8 mouse cellular contexts compared by ENCODE assay signal in genomic region chr2:146745683-146746047, GRCm38 (mm10).
DNase-seq lines count a peak whose midpoint lies in the region; ATAC-seq and TF ChIP-seq lines count a peak whose summit lies in the region.
"Had no signal": no experiment of that assay in that cellular context is flagged by ENCODE, and none has a peak within 500 bp of the region (broad histone marks: within the 10 kb centered on the region; RNA-seq: fewer than 3 reads in every experiment).

No protein-coding gene starts in this region.

- peak; percentile 58 to 60 for DNase-seq in cerebellum, adult 2 months
- DNase-seq in midbrain, embryonic 14.5 days, result peak; percentile 82
- no peak for DNase-seq in ovary, postnatal 14 days (ENCODE audit: low spot score)
- DNase-seq in liver, postnatal 0 days, result no peak
- DNase-seq: liver, embryonic 13.5 days had no signal

- peak overlapping the region; percentile 71 for H3K4me3 ChIP-seq in cerebellum, adult 2 months (replicated peaks; ENCODE audit: insufficient read depth, low read depth, low read length)
- peak overlapping the region; percentile 18 for H3K4me3 ChIP-seq in embryonic facial prominence, embryonic 15.5 days (replicated peaks)
- H3K4me3 ChIP-seq in intestine, embryonic 15.5 days (replicated peaks), result no peak overlapping the region
- peak overlapping the region; percentile 33 for H3K4me3 ChIP-seq in midbrain, embryonic 14.5 days (replicated peaks; ENCODE audit: low read depth, low read length)
- H3K4me3 ChIP-seq in kidney, embryonic 16.5 days (ENCODE audit: low read length), result no peak overlapping the region
- H3K4me3 ChIP-seq in liver, postnatal 0 days (ENCODE audit: low read depth, low read length), result no peak overlapping the region
- H3K4me3 ChIP-seq: liver, embryonic 13.5 days had no signal

- H3K4me2 ChIP-seq in embryonic facial prominence, embryonic 15.5 days (replicated peaks), result peak overlapping the region; percentile 42
- H3K4me2 ChIP-seq in intestine, embryonic 15.5 days (replicated peaks), result peak overlapping the region; percentile 26
- peak overlapping the region; percentile 55 for H3K4me2 ChIP-seq in midbrain, embryonic 14.5 days (ENCODE audit: low read length)
- no peak overlapping the region for H3K4me2 ChIP-seq in kidney, embryonic 16.5 days (replicated peaks; ENCODE audit: low read depth, low read length)
- H3K4me2 ChIP-seq in liver, postnatal 0 days (ENCODE audit: low read depth, low read length), result no peak overlapping the region
- H3K4me2 ChIP-seq: liver, embryonic 13.5 days had no signal

- no peak for TF ChIP-seq CTCF in cerebellum, adult 2 months (IDR thresholded peaks at IDR 0.05; ENCODE audit: borderline replicate concordance, insufficient read depth, low read depth, low read length)
- no peak for TF ChIP-seq CTCF in liver, postnatal 0 days (IDR thresholded peaks at IDR 0.05; ENCODE audit: low read depth)

- H3K27me3 ChIP-seq in cerebellum, adult 2 months (ENCODE audit: control insufficient read depth, insufficient read depth, low read length), result no peaks in the 10 kb centered on the region
- H3K27me3 ChIP-seq in embryonic facial prominence, embryonic 15.5 days, result no peaks in the 10 kb centered on the region
- no peaks in the 10 kb centered on the region for H3K27me3 ChIP-seq in intestine, embryonic 15.5 days (replicated peaks)
- peaks cover 9% of the 10 kb centered on the region; the same call in 1 of the 2 replicates for H3K27me3 ChIP-seq in midbrain, embryonic 14.5 days (ENCODE audit: control insufficient read depth, insufficient read depth, low read length)
- no peaks in the 10 kb centered on the region for H3K27me3 ChIP-seq in kidney, embryonic 16.5 days (ENCODE audit: insufficient read depth, low read length)
- H3K27me3 ChIP-seq in liver, postnatal 0 days (ENCODE audit: insufficient read depth, low read length), result no peaks in the 10 kb centered on the region
- H3K27me3 ChIP-seq: liver, embryonic 13.5 days had no signal

- H3K9ac ChIP-seq in embryonic facial prominence, embryonic 15.5 days, result no peak overlapping the region
- H3K9ac ChIP-seq in intestine, embryonic 15.5 days, result no peak overlapping the region
- H3K9ac ChIP-seq in midbrain, embryonic 14.5 days (replicated peaks; ENCODE audit: low read length), result no peak overlapping the region; the same call in 1 of the 2 replicates
- no peak overlapping the region for H3K9ac ChIP-seq in kidney, embryonic 16.5 days (replicated peaks; ENCODE audit: low read length)
- H3K9ac ChIP-seq in liver, postnatal 0 days (replicated peaks), result no peak overlapping the region
- H3K9ac ChIP-seq: liver, embryonic 13.5 days had no signal

- no peaks in the 10 kb centered on the region for H3K9me3 ChIP-seq in embryonic facial prominence, embryonic 15.5 days (replicated peaks)
- H3K9me3 ChIP-seq in intestine, embryonic 15.5 days, result no peaks in the 10 kb centered on the region
- no peaks in the 10 kb centered on the region for H3K9me3 ChIP-seq in midbrain, embryonic 14.5 days (ENCODE audit: control insufficient read depth, low read length)
- no peaks in the 10 kb centered on the region for H3K9me3 ChIP-seq in kidney, embryonic 16.5 days (ENCODE audit: low read length)
- H3K9me3 ChIP-seq in liver, postnatal 0 days (ENCODE audit: low read length), result no peaks in the 10 kb centered on the region
- H3K9me3 ChIP-seq: liver, embryonic 13.5 days had no signal

- H3K36me3 ChIP-seq in embryonic facial prominence, embryonic 15.5 days, result no peaks in the 10 kb centered on the region
- no peaks in the 10 kb centered on the region for H3K36me3 ChIP-seq in intestine, embryonic 15.5 days
- no peaks in the 10 kb centered on the region for H3K36me3 ChIP-seq in midbrain, embryonic 14.5 days (ENCODE audit: control insufficient read depth, insufficient read depth, low read length)
- H3K36me3 ChIP-seq in kidney, embryonic 16.5 days (ENCODE audit: insufficient read depth, low read length), result no peaks in the 10 kb centered on the region
- no peaks in the 10 kb centered on the region for H3K36me3 ChIP-seq in liver, postnatal 0 days (replicated peaks; ENCODE audit: insufficient read depth, low read length)
- H3K36me3 ChIP-seq: liver, embryonic 13.5 days had no signal

- ATAC-seq in embryonic facial prominence, embryonic 15.5 days (ENCODE audit: insufficient number of reproducible peaks, low FRiP score, low TSS enrichment, low read depth), result no peak
- ATAC-seq in intestine, embryonic 15.5 days, result no peak
- peak; percentile 90 for ATAC-seq in midbrain, embryonic 14.5 days (ENCODE audit: low FRiP score, low TSS enrichment)
- ATAC-seq in kidney, embryonic 16.5 days (ENCODE audit: low FRiP score, low TSS enrichment), result no peak
- no peak for ATAC-seq in liver, postnatal 0 days

- no peaks in the 10 kb centered on the region for H3K4me1 ChIP-seq in cerebellum, adult 2 months (ENCODE audit: control insufficient read depth, insufficient read depth, low read length)
- H3K4me1 ChIP-seq in embryonic facial prominence, embryonic 15.5 days, result 0 out of 2 replicates have a peak, but pooled peaks cover 5% of the 10 kb centered on the region
- no peaks in the 10 kb centered on the region for H3K4me1 ChIP-seq in intestine, embryonic 15.5 days (replicated peaks)
- H3K4me1 ChIP-seq in midbrain, embryonic 14.5 days (ENCODE audit: control insufficient read depth, insufficient read depth, low read length), result peaks cover 21% of the 10 kb centered on the region
- no peaks in the 10 kb centered on the region for H3K4me1 ChIP-seq in kidney, embryonic 16.5 days (ENCODE audit: insufficient read depth, low read length)
- no peaks in the 10 kb centered on the region for H3K4me1 ChIP-seq in liver, postnatal 0 days (ENCODE audit: insufficient read depth)
- H3K4me1 ChIP-seq: liver, embryonic 13.5 days had no signal

- 2% methylated on average over 12 of the region's 12 CpGs for WGBS in cerebellum, adult 2 months
- 26% methylated on average over 12 of the region's 12 CpGs for WGBS in embryonic facial prominence, embryonic 15.5 days
- 51% methylated on average over 12 of the region's 12 CpGs for WGBS in intestine, embryonic 15.5 days
- WGBS in midbrain, embryonic 14.5 days, result 5% methylated on average over 12 of the region's 12 CpGs
- 73% methylated on average over 12 of the region's 12 CpGs for WGBS in kidney, embryonic 16.5 days
- 63% methylated on average over 12 of the region's 12 CpGs for WGBS in liver, postnatal 0 days (ENCODE audit: insufficient replicate concordance)

- no peak overlapping the region for H3K27ac ChIP-seq in cerebellum, adult 2 months (ENCODE audit: insufficient read depth, low read length)
- H3K27ac ChIP-seq in embryonic facial prominence, embryonic 15.5 days (replicated peaks), result no peak overlapping the region
- no peak overlapping the region for H3K27ac ChIP-seq in intestine, embryonic 15.5 days
- H3K27ac ChIP-seq in midbrain, embryonic 14.5 days (replicated peaks; ENCODE audit: low read depth, low read length), result peak overlapping the region; percentile 70
- H3K27ac ChIP-seq in kidney, embryonic 16.5 days (ENCODE audit: low read length), result no peak overlapping the region
- no peak overlapping the region for H3K27ac ChIP-seq in liver, postnatal 0 days (ENCODE audit: low read depth)
- H3K27ac ChIP-seq: liver, embryonic 13.5 days had no signal

- no peak for TF ChIP-seq EP300 in liver, postnatal 0 days (IDR thresholded peaks at IDR 0.05; ENCODE audit: low read depth)

- peak; percentile 22; the same call in 1 of the 2 replicates for TF ChIP-seq POLR2A in cerebellum, adult 2 months (IDR thresholded peaks at IDR 0.05; ENCODE audit: borderline replicate concordance, insufficient read depth, low read length)

Comparison
In these comparisons a context has a peak if more than half of its experiments do, and no peak if none do; other contexts are left out.
1. DNase-seq: peak in cerebellum, adult 2 months (2 of 2) and midbrain, embryonic 14.5 days (single experiment); none in ovary, postnatal 14 days (single experiment) and liver, postnatal 0 days (single experiment).
2. H3K4me3 ChIP-seq: peak in cerebellum, adult 2 months (single experiment), embryonic facial prominence, embryonic 15.5 days (single experiment) and midbrain, embryonic 14.5 days (single experiment); none in intestine, embryonic 15.5 days (single experiment), kidney, embryonic 16.5 days (single experiment) and liver, postnatal 0 days (single experiment).
3. H3K4me2 ChIP-seq: peak in embryonic facial prominence, embryonic 15.5 days (single experiment), intestine, embryonic 15.5 days (single experiment) and midbrain, embryonic 14.5 days (single experiment); none in kidney, embryonic 16.5 days (single experiment) and liver, postnatal 0 days (single experiment).